Mouse (Mus musculus) erythroblast, embryonic 14.5 days (primary cell): ENCODE data around the gene Pom121. TPM values are rescaled to one million over a fixed set of nuclear protein-coding genes. Genes with fewer than 3 reads are reported as not detected.
"Not testable (repeated sequence)": the region's sequence is repeated elsewhere in the genome, so short reads cannot be mapped to it uniquely, and the experiment has no call there.

ENCODE experiments used
- H3K27me3 ChIP-seq: 2 replicates; pipeline ENCODE4 v1.6.1; 2012; ENCODE audit warnings: inconsistent platforms; ENCODE audit not compliant: control insufficient read depth
- H3K36me3 ChIP-seq: 2 replicates; pipeline ENCODE4 v1.6.1; 2012; ENCODE audit warnings: mild to moderate bottlenecking, inconsistent platforms; ENCODE audit not compliant: control insufficient read depth
- H3K4me1 ChIP-seq: 2 replicates; pipeline ENCODE4 v1.6.1; 2012; ENCODE audit warnings: inconsistent platforms; ENCODE audit not compliant: control insufficient read depth
- H3K4me3 ChIP-seq: replicated peaks from 2 replicates; pipeline ENCODE3; 2012; ENCODE audit warnings: moderate library complexity, mild to moderate bottlenecking, inconsistent platforms
- H3K9me3 ChIP-seq: 2 replicates; pipeline ENCODE4 v1.6.1; 2012; ENCODE audit warnings: low read length, inconsistent platforms, mixed read lengths; ENCODE audit not compliant: control insufficient read depth
- GATA1 ChIP-seq: IDR thresholded peaks from 2 replicates; pipeline ENCODE4 v1.6.1; 2012; ENCODE audit warnings: low read length, inconsistent platforms, mixed read lengths
- TAL1 ChIP-seq: IDR thresholded peaks from 3 replicates; pipeline ENCODE4 v1.6.1; 2012; ENCODE audit warnings: low read length, inconsistent platforms, mixed read lengths
- polyA plus RNA-seq: library from polyadenylated mRNA; stranded (reverse); fragments of >175 nt; gene quantifications from 2 replicates; pipeline ENCODE4 v1.2.3, GENCODE M21; 2012

Pom121 gene
- polyA plus RNA-seq, 1 experiment = 6.6 TPM

DNA sequence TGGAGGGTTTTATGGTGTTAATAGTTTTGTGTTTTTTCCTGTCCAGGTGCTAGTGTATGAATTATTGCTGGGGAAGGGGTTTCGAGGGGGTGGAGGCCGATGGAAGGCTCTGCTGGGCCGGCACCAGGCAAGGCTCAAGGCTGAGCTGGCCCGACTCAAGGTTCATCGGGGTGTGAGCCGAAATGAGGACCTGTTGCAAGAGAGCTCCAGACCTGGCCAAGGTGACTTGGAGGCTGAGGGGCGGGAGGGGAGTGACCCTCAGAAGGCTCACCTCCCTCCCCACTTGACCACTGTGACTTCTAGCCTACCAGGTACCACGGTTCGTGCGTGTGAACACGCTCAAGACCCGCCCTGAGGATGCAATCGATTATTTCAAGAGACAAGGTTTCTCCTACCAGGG is 23.2 kb downstream of the Pom121 start:
- TF ChIP-seq TAL1 = no peak
- no peak for TF ChIP-seq GATA1
- H3K9me3 ChIP-seq = peaks cover 4% of the 10 kb centered on the region
- H3K4me1 ChIP-seq = peaks cover 26% of the 10 kb centered on the region
- H3K27me3 ChIP-seq = no peaks in the 10 kb centered on the region
- H3K4me3 ChIP-seq = no peak overlapping the region
- peaks cover 49% of the 10 kb centered on the region for H3K36me3 ChIP-seq

DNA sequence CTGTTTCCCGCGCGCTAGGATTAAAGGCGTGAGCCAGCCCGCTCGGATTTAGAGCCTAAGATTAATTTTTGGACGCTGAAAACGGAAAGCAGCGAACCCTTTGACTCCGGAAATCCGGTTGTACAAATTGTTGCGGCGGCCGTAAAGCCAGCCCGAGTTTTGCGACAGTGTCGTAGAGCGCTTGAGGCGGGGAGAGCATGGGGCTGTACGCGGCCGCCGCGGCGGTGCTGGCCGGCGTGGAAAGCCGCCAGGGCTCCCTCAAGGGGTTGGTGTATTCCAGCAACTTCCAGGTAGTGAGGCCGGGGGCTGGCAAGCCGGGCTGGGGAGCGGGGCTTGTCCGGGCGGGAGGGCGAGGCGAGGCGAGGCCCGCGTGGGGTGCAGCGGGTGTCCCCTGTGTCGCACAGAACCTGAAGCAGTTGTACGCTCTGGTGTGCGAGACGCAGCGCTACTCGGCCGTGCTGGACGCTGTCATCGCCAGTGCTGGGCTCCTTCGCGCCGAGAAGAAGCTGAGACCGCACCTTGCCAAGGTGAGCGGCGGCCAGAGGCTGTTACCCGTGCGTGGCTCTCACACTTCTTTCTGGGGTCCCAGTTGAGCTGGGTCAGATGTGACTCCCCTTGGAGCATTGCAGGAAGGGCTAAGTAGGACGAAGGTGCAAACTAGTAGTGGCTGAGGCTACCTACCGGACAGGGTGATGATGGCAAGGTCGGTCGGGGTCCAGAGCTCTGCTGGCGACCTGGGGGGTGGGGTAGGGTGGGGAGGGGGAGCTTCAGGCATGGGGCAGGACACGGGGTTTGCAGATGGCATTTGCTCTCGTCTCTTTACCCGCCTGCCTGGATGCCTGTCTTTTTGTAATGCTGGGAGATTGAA is 24.3 kb downstream of the Pom121 start, which contains the start of gene Nsun5:
Gene Nsun5 (plus strand): TSS at position 167 of the 868 bp plus-strand sequence.
- Histone ChIP-seq H3K9me3 (peaks cover 4% of the 10 kb centered on the region), H3K4me3 (peak within 1 kb of the TSS; percentile 70), H3K36me3 (peaks cover 37% of the 10 kb centered on the region), H3K27me3 (no peaks in the 10 kb centered on the region), H3K4me1 (peaks cover 26% of the 10 kb centered on the region)
- TF ChIP-seq TAL1 (no peak), GATA1 (no peak)

DNA sequence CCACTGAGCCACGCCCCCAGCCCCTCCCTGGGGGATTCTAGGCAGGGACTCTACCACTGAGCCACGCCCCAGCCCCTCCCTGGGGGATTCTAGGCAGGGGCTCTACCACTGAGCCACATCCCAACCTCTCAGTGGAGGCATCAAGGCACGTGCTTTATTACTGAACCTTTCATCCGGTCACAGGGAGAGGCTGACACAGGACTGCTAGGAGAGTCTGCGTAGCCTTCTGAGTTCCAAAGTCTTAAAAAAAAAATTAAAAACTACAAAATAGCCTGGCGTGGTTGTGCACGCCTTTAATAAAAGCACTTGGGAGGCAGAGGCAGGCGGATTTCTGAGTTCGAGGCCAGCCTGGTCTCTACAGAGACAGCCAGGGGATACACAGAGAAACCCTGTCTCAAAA is 25.1 kb downstream of the Pom121 start:
- Histone ChIP-seq H3K4me3 (peak overlapping the region; percentile 70), H3K36me3 (peaks cover 29% of the 10 kb centered on the region), H3K4me1 (peaks cover 26% of the 10 kb centered on the region)
- not testable (repeated sequence) for H3K27me3 ChIP-seq, H3K9me3 ChIP-seq

DNA sequence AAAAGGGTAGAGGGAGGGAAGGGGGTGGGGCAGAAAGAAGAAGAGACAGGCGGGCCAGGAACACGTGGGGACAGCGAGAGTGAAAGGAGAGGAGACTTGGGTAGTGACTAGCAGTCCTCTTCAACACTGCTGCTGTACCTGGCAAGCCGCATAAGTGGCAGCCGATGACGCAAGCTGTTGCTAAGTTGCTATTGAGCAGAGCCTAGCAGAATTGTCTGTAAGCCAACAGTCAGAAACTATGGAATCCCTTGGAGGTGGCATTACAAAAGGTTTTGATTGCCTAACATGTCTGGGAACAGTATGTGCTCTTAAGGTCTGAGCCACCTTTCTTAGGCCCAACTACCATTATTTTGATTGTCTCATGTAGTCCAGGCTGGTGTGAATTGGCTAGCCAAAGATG is 26.0 kb downstream of the Pom121 start:
- Histone ChIP-seq H3K27me3 (0 out of 2 replicates have a peak, but pooled peaks cover 2% of the 10 kb centered on the region), H3K4me1 (peaks cover 26% of the 10 kb centered on the region)
- TF ChIP-seq TAL1 (no peak), GATA1 (no peak)

DNA sequence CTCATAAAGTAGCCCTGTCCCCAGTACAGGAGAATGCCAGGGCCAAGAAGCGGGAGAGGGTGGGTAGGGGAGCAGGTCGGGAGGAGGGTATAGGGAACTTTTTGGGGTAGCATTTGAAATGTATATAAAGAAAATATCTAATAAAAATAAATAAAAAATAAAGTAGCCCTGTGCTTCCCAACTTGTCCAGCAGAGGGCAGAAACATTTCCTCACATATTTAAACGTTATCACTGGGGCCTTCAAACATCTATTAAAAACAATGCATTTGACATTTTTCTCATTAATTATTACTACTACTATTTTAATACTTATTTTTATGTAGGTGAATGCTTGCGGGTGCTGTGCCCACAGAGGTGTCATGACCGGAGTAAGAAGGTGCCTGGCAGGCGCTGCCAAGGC is 26.5 kb downstream of the Pom121 start:
- peaks cover 17% of the 10 kb centered on the region for H3K36me3 ChIP-seq
- no peak overlapping the region for H3K4me3 ChIP-seq
- H3K4me1 ChIP-seq = peaks cover 26% of the 10 kb centered on the region
- 0 out of 2 replicates have a peak, but pooled peaks cover 2% of the 10 kb centered on the region for H3K27me3 ChIP-seq
- TF ChIP-seq GATA1 (no peak), TAL1 (no peak)
- H3K9me3 ChIP-seq = no peaks in the 10 kb centered on the region

More for the DNA sequence above, 26.0 kb downstream of the Pom121 start:
- H3K9me3 ChIP-seq = peaks cover under 1% of the 10 kb centered on the region; the same call in 1 of the 2 replicates
- H3K4me3 ChIP-seq = no peak overlapping the region
- H3K36me3 ChIP-seq = peaks cover 20% of the 10 kb centered on the region

DNA sequence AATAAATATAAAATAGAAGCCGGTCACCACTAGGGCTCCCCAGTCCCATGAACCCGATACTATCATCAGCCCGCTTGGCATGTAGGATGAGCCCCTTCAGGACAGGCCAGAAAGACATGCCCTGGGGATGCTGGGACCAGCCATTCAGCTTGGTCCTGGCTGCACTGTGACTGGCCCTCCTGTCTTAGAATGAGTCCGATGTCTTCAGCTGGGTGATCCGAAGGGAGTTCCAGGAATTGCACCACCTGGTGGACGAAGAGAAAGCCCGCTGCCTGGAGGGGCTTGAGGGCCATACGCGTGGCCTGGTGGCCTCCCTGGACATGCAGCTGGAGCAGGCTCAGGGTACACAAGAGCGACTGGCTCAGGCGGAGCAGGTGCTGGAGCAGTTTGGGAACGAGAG is 30.8 kb downstream of the Pom121 start:
- no peak overlapping the region for H3K4me3 ChIP-seq

DNA sequence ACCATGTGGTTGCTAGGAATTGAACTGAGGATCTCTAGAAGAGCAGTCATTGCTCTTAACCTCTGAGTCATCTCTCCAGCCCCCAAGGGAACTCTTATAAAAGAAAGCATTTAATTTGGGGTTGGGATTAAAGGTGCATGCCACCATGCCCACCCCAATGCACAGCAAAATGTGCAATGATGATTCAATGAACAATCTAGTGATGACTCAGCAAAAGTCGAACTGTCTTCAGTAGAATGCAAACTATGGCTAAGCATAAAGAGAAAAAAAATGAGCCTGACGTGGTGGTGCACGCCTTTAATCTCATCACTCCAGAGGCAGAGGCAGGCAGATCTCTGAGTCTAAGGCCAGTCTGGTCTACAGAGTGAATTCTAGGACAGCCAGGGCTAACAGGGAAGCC is 31.8 kb downstream of the Pom121 start:
- H3K27me3 ChIP-seq = 0 out of 2 replicates have a peak, but pooled peaks cover 2% of the 10 kb centered on the region
- H3K4me1 ChIP-seq = no peaks in the 10 kb centered on the region
- TF ChIP-seq TAL1 (no peak), GATA1 (no peak)
- H3K36me3 ChIP-seq = no peaks in the 10 kb centered on the region
- H3K4me3 ChIP-seq = no peak overlapping the region
- H3K9me3 ChIP-seq = peaks cover 1% of the 10 kb centered on the region; the same call in 1 of the 2 replicates

More for the DNA sequence above, 30.8 kb downstream of the Pom121 start:
- TF ChIP-seq GATA1 = no peak
- no peak for TF ChIP-seq TAL1
- Histone ChIP-seq H3K9me3 (no peaks in the 10 kb centered on the region), H3K27me3 (0 out of 2 replicates have a peak, but pooled peaks cover 2% of the 10 kb centered on the region), H3K36me3 (no peaks in the 10 kb centered on the region), H3K4me1 (peaks cover 3% of the 10 kb centered on the region; the same call in 1 of the 2 replicates)

DNA sequence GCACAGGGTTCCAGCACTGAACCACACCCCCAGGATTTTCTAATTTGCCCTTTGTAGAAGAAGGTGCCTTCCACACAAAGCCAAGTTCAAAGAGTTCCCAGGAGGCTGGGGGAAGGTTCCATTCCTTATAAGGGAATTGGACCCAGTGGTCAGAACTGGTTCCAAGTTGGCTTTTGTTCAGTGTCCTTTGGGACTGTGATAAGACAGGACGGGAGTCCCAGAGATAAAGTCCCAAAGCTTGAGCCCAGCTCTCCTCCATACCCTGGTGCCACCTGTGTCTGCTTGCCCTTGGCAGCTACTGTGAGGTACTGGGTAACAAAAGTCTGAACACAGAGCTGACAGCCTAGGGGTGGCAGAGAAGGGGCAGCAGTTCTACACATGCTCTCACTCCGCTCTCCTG is 34.6 kb downstream of the Pom121 start:
- Histone ChIP-seq H3K36me3 (no peaks in the 10 kb centered on the region), H3K27me3 (0 out of 2 replicates have a peak, but pooled peaks cover 2% of the 10 kb centered on the region), H3K4me3 (no peak overlapping the region), H3K4me1 (no peaks in the 10 kb centered on the region), H3K9me3 (peaks cover 3% of the 10 kb centered on the region; the same call in 1 of the 2 replicates)
- TF ChIP-seq GATA1 (no peak), TAL1 (no peak)

DNA sequence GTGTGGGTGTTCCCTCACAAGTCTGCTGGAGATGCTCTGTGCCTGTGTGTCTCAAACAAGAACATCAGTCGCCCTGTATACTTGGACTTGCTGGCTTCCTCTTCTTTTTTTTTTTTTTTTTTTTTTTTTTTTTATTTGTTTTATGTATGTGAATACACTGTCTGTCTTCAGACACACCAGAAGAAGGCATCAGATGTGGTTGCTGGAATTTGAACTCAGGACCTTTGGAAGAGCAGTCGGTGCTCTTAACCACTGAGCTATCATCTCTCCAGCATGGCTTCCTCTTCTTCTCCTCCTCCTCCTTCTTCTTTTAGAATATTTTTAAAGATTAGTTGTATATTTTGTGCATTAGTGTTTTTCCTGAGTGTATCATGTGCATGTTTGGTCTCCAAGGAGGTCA is 36.8 kb downstream of the Pom121 start:
- Histone ChIP-seq H3K9me3 (peaks cover 3% of the 10 kb centered on the region; the same call in 1 of the 2 replicates), H3K36me3 (no peaks in the 10 kb centered on the region), H3K4me1 (no peaks in the 10 kb centered on the region), H3K4me3 (no peak overlapping the region), H3K27me3 (peaks cover 11% of the 10 kb centered on the region)
- no peak for TF ChIP-seq GATA1
- TF ChIP-seq TAL1 = peak; percentile 11; the same call in 1 of the 3 replicates
